Mouse (Mus musculus) brain, embryonic 14.5 days (tissue): ENCODE measurements around the gene Ptprcap. TPM values are rescaled to one million over a fixed set of nuclear protein-coding genes. Genes with fewer than 3 reads are reported as not detected.
A peak's percentile ranks its signal among the peaks of the same experiment; 100 is the strongest.

Experiments
- DNase-seq: peaks from one replicate; pipeline ENCODE4 v3.0.0-alpha.2; 2011; ENCODE audit warnings: low read depth
- CTCF ChIP-seq: fragments of 200-500 bp; IDR thresholded peaks from 2 replicates; pipeline ENCODE4 v1.5.1; 2012; ENCODE audit warnings: inconsistent platforms, mild to moderate bottlenecking, moderate library complexity, borderline replicate concordance; ENCODE audit not compliant: insufficient read depth, insufficient read length; ENCODE audit errors: extremely low read depth
- POLR2A ChIP-seq: fragments of 200-500 bp; IDR thresholded peaks from 2 replicates; pipeline ENCODE4 v1.6.1; 2012; ENCODE audit warnings: mild to moderate bottlenecking, inconsistent platforms, borderline replicate concordance; ENCODE audit not compliant: poor library complexity, insufficient read depth, insufficient read length, severe bottlenecking; ENCODE audit errors: extremely low read depth
- polyA plus RNA-seq: library from polyadenylated mRNA; depleted of rRNA; stranded (reverse); fragments of >200 nt; gene quantifications from 2 replicates; pipeline ENCODE4 v1.2.3, GENCODE M21; 2012

The Ptprcap gene
- polyA plus RNA-seq, 1 experiment, result 1.5 TPM

DNA sequence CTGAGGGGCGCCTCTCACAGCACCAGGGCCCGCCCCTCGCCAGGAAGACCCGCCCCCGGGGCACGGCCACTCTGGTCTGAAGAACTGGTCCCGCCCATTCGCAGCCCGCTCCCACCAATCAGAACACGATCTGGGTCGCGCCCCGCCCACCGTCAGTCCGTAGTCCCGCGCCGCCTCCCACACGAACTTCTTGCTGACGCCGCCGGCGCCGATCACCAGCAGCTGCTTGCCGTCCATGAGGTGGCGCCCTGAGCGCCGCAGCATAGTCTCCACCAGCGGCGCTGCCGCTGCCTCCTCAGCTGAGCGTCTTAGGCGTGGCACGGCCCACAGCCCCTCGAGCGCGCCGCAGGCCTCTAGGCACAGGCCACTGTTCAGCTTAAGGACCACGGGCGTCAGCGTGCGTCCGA, 16.0 kb downstream of the Ptprcap start:
- TF ChIP-seq CTCF, result peak; percentile 81
- peak; percentile 87 for TF ChIP-seq POLR2A

DNA sequence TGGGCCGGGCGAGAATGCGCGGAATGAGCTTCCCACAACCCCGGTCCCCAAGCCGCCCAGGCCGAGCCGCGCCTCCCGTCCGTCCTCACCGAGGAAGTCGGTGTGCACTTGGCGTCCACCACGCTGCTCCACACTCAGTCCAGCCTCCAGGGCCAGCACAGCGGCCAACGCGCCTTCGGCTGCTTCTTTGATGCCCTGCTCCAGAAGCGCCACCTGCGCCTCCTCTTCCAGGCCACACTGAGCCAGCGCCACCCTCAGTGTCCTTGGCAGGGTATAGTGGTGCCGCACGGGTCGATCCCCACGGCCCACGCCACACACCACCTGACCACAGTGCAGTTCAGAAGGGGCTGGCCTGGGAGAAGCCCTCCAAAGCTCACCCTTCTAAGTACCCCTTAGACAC, 16.4 kb downstream of the Ptprcap start:
- no peak for TF ChIP-seq POLR2A
- no peak for TF ChIP-seq CTCF
- DNase-seq, result no peak

More for the DNA sequence above, 16.0 kb downstream of the Ptprcap start:
- DNase-seq, result peak; percentile 100

DNA sequence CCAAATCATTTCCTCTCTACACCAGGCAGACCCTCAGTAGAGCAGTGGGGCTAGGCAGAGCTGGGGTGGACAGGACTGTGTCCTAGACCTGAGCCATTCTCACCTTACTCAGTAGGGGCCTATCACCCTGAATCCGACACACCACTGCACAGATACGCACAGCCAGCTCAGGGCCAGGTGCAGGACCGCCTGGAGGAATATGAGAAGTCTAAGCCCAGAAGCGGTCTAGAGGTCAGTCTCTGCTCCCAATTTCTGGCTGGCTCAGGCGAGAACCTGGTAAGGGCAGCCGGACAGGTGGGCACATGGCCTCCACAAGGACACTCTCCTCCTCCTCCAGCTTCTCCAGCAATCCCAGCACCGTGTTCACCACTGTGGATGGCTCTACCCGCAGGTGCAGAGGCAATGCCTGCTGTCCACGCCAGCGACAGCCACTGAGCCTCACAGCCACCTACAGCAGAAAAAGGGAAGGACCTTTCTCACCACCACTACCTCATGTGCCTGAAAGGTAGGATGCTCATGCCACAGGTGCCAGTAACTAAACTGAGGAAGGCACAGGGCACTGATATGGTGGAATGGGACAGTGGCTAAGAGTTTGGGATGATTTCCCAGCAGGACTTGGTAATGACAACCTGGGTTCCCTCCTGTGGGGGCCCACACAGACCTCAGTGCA, 17.5 kb downstream of the Ptprcap start:
- no peak for DNase-seq
- no peak for TF ChIP-seq CTCF
- no peak for TF ChIP-seq POLR2A

DNA sequence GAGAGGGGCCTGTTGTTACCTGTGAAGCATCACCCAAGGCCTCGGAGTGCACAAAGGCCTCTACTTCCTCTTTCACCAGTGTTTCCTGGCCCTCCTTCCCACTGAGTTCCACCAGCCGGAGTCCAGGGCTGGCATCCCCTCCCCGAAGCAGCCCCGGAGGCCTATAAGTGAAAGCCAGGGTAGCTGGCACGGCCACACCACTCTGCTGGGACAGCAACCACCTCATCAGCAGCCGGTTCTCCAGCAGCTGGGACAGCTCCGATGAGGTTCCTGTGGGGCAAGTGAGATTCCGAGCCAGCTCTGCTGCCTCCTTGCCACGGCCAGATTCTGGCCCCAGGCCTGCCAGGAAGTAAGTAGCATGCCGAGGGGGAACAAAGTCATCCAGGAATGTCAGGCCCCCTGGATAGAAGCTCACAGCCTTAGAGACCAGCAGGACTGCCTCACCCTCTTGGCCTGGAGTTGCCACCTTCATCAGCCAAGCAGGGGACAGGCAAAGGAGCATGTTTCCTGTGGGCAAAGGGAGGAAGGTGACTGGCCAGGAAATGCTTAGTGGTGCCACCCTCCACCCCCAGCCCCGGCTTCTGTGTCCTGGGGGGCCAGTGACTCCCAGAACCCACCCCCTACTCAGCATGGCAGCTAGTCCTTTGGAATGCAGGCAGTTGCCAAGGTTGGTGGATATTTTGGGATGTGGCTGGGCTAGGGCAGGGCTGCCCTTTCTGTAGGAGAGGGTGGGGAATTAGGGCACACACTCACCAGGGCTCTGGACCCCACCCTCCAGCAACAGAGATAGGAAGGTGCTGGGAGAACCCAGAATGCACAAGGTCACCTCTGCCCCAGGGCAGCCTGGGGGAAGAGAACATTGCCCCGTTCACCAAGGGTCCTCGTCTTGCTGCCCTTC, 18.2 kb downstream of the Ptprcap start:
- no peak for TF ChIP-seq POLR2A
- TF ChIP-seq CTCF, result no peak
- no peak for DNase-seq

- no peak for DNase-seq
- TF ChIP-seq CTCF (no peak), POLR2A (no peak)
Measured at GRCm38 (mm10) chr19:4172925-4173324, 19.5 kb downstream of the Ptprcap start.

GRCm38 (mm10) chr19:4175368-4175947, 22.1 kb downstream of the Ptprcap start, which contains the start of gene Carns1:
Gene Carns1, minus strand, starts transcription at chr19:4175479.
- peak; percentile 35 for DNase-seq
- TF ChIP-seq POLR2A, result no peak
- no peak for TF ChIP-seq CTCF

GRCm38 (mm10) chr19:4180411-4180810, 27.0 kb downstream of the Ptprcap start:
- TF ChIP-seq CTCF (no peak), POLR2A (no peak)
- no peak for DNase-seq

GRCm38 (mm10) chr19:4181892-4182291, 28.5 kb downstream of the Ptprcap start:
- TF ChIP-seq POLR2A, result no peak
- TF ChIP-seq CTCF, result no peak
- peak; percentile 80 for DNase-seq

DNA sequence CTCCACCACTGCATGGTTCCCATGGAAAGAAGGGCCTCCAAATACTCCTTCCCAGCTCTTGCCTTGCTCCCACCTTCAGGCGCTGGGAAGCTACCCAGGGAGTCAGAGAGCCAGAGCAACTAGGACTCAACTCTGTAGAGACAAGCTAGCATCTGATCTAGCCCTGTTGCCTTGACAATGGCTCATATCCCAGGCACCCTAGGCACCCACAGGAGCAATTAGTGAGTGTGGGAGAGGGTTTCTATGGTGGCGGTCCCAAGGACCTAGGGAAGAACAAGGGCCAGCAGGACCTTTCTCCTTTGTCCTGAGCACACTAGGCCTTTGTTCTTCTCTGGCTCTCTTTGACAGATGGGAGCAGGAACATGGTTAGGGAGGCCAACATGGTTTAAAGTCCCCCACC, 30.3 kb downstream of the Ptprcap start:
- DNase-seq, result no peak
- TF ChIP-seq CTCF (no peak), POLR2A (no peak)

DNA sequence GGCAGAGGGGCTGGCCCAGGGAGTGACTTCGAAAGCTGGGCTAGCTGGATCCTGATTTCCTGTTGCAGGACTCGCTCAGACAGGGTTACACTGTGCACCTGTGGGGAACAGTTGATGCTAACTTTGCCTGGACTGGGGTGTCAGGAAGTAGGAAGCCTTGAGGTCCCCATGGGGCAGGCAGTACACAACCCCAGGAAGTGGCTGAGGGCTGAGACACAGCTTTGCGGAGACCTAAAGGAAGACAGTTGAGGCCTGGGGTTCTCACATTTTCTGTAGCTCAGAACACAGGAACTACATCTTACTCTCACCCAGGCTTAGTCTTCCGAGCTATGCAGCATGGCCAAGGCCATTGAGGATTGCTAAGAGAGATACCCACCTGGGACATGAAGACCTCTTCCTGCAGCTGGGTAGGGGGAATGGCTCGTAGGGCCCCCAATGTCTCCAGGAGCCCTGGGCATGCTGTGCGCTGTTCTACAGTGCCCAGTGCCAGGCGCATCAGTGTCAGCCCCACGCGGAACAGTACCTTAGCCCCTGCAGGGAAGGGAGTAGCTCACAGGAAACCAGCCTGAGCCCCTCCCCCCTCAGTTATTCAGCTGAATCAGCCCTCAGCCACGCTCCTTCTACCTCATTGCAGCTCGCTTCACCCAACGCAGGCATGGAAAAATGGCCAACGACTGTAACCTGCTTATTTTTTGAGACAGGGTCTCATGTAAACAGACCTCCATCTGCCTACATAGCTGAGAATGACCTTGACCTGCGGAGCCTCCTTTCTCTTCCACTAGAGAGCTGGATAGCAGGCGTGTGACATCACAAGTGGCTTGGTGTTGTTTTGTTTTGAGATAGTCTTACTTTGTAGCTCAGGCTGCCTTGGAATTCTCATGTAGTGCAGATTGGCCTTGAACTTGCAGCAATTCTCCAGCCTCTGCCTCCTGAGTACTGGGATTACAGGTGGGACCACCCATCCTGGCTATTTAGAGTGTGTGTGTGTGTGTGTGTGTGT, 31.9 kb downstream of the Ptprcap start:
- TF ChIP-seq POLR2A (no peak), CTCF (no peak)
- DNase-seq, result no peak
